Mouse (Mus musculus) lung, postnatal 0 days (tissue): Measurements from ENCODE around the gene Gjd3.

Source experiments
- CTCF ChIP-seq: IDR thresholded peaks from 2 replicates; pipeline ENCODE4 v1.5.1; 2016; ENCODE audit warnings: antibody characterized with exemption, mild to moderate bottlenecking
- EP300 ChIP-seq: IDR thresholded peaks from 2 replicates; pipeline ENCODE4 v1.6.1; 2016; ENCODE audit warnings: antibody characterized with exemption, mild to moderate bottlenecking, control low read depth

- TF ChIP-seq EP300 (no peak), CTCF (no peak)
These were observed 24.0 kb upstream of the Gjd3 start for GRCm38 (mm10) chr11:99006788-99007187.
